Mouse (Mus musculus) heart, adult 18-20 months (tissue): Measurements from ENCODE around the gene Zkscan1. TPM values are rescaled to one million over a fixed set of nuclear protein-coding genes. Genes with fewer than 3 reads are reported as not detected.

Experiments
- DNase-seq, 2 experiments: peaks; one replicate each; pipeline ENCODE4 v3.0.0; 2021 to 2022; ENCODE audit warnings: mixed read lengths in 1 of 2
- total RNA-seq, 2 experiments: library from RNA; stranded (reverse); gene quantifications; 2 replicates each; pipeline ENCODE4 v1.2.3; 2021

Gene Zkscan1
- total RNA-seq, 2 experiments from 2014 or later = 14.3 to 17.3 TPM

- peak in 1 of 2 experiments; percentile 10 for DNase-seq
Measured at GRCm38 (mm10) chr5:138117199-138118015, 32.5 kb downstream of the Zkscan1 start.

DNA sequence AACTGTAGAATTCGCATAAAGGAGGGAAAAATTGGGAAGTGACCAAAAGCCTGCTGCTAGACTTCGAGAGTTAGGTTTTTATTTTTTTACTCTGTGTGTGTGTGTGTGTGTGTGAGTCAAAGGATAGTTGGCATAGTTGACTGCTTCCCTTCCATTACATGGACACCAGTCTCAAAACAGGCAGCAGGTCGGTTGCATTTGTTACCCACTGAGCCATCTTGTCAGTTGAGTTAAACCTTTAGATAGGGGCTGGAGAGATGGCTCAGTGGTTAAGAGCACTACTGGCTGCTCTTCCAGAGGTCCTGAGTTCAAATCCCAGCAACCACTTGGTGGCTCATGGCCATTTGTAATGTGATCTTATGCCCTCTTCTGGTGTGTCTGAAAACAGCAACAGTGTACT lies 33.2 kb downstream of the Zkscan1 start:
- DNase-seq = no peak

DNA sequence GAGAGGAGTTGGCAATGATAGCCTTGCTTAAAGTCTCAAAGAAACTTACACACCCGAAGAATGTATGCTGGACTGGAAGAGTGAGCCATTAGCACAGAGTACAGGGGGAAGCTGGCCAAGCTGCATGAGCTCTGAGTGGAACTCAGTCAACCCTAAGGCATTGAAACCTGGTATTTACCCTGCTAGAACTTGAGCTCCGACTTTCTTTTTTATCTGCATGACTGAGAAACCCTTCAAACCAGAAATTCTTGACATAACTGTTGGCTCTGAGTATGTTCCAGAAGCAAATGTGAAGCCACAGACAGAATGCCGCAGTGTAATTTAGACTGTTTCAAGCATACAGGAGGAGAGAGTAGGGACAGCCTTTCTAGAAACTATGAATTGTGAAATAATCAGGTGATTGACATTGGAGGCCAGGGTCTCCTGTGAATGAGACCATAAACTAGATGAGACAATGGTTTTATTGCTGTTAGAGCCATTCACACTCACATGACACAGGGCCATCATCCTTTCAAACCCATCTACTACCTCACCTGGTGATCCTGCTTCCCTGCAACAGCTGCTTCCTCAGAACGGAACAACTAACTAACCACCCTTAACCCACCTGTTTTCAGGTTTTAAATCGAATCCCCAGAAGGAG lies 47.7 kb downstream of the Zkscan1 start:
- no peak for DNase-seq

DNA sequence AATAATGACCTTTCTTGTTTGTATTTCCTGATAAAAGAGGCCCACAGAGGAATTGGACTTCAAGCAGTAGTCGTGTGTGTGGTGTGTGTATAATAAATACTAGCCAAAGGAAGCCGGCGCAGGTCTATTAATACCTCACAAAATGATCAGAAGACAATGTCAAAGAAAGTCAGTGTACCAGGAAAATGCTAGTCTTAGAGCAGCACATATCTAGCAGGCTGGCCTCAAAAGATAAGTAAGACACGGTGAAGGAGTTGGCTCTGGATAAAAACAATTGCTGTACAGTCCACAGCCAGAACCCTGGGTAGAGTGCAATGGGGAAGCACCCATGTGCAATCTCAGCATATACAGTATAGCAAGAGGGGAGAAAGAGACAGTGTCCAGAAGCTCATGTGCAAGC lies 52.4 kb downstream of the Zkscan1 start:
- DNase-seq = no peak

GRCm38 (mm10) chr5:138137935-138138549 lies 53.2 kb downstream of the Zkscan1 start:
- peak; percentile 9 to 47 for DNase-seq

DNA sequence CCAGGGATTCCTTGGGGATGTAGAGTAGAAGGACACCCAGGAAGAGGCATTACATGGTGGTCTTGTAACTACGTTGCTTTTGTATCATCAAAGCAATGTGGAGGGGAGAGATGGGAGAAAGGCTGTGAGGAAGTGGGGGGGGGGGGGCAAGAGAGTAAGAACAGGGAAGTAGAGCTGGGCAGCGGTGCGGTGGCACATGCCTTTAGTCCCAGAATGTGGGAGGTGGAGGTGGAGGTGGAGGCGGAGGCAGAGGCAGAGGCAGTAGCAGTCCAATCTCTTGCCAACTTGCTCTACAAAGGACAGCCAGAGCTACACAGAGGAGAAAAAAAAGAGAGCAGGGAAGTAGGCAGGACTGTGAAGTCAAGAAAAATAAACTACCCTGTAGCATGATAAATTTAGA lies 53.7 kb downstream of the Zkscan1 start:
- no peak for DNase-seq

GRCm38 (mm10) chr5:138154390-138154789 lies 69.5 kb downstream of the Zkscan1 start:
- DNase-seq = no peak

GRCm38 (mm10) chr5:138155443-138155976 lies 70.6 kb downstream of the Zkscan1 start, which contains the start of gene Zfp113:
Gene Zfp113 (minus strand): TSS chr5:138155744.
- peak; percentile 92 to 95 for DNase-seq

Other genes with a start within 250 kb of the Zkscan1 start
- gene Pilra, start 248.8 kb upstream of the Zkscan1 start, total RNA-seq = 1 to 10 TPM; 1.5 to 1.7 TPM
- gene Pilrb1, start 227.0 kb upstream of the Zkscan1 start, total RNA-seq = 1 to 10 TPM; 1.3 to 2.3 TPM
- gene Pilrb2, start 213.3 kb upstream of the Zkscan1 start, total RNA-seq = under 1 TPM in 1 of 2 experiments, not detected in 1; 0.74 TPM
- under 1 TPM; 0.21 to 0.25 TPM for gene Cyp3a13, start 163.5 kb upstream of the Zkscan1 start, total RNA-seq
- under 1 TPM; 0.15 to 0.26 TPM for gene Gjc3, start 122.0 kb upstream of the Zkscan1 start, total RNA-seq
- gene Azgp1, start 103.6 kb upstream of the Zkscan1 start, total RNA-seq = not detected
- gene Smok3a, start 63.8 kb upstream of the Zkscan1 start, total RNA-seq = not detected
- not detected for gene Smok3b, start 63.7 kb upstream of the Zkscan1 start, total RNA-seq
- not detected for gene Smok3c, start 31.9 kb upstream of the Zkscan1 start, total RNA-seq
- 10 to 100 TPM; 11.4 to 13.6 TPM for gene Zscan21, start 31.8 kb downstream of the Zkscan1 start, total RNA-seq
- 1 to 10 TPM; 6.8 to 8.0 TPM for gene Zfp113, start 70.7 kb downstream of the Zkscan1 start, total RNA-seq
- gene Cops6, start 76.0 kb downstream of the Zkscan1 start, total RNA-seq = 100 to 1,000 TPM; 123 to 129 TPM
- gene Ap4m1, start 86.9 kb downstream of the Zkscan1 start, total RNA-seq = 1 to 10 TPM; 6.4 to 7.9 TPM
- gene Mcm7, start 87.3 kb downstream of the Zkscan1 start, total RNA-seq = 10 to 100 TPM in 1 of 2 experiments, 1 to 10 TPM in 1; 9.3 to 11.6 TPM
- 10 to 100 TPM; 29.6 to 34.7 TPM for gene Taf6, start 102.4 kb downstream of the Zkscan1 start, total RNA-seq
- gene Cnpy4, start 102.4 kb downstream of the Zkscan1 start, total RNA-seq = 1 to 10 TPM; 6.3 to 6.9 TPM
- 1 to 10 TPM; 1.9 to 2.8 TPM for gene Mblac1, start 109.2 kb downstream of the Zkscan1 start, total RNA-seq
- gene Nxpe5, start 140.8 kb downstream of the Zkscan1 start, total RNA-seq = under 1 TPM; 0.47 to 0.57 TPM
- gene Lamtor4, start 170.4 kb downstream of the Zkscan1 start, total RNA-seq = 10 to 100 TPM; 58.7 to 64.6 TPM
- gene BC037034, start 178.9 kb downstream of the Zkscan1 start, total RNA-seq = 1 to 10 TPM; 3.2 to 4.2 TPM
- under 1 TPM; 0.15 to 0.32 TPM for gene Gal3st4, start 187.8 kb downstream of the Zkscan1 start, total RNA-seq
- not detected for gene Gm43720, start 194.9 kb downstream of the Zkscan1 start, total RNA-seq
- under 1 TPM in 1 of 2 experiments, not detected in 1; 0.15 TPM for gene Gpc2, start 194.9 kb downstream of the Zkscan1 start, total RNA-seq
- not detected for gene Stag3, start 195.2 kb downstream of the Zkscan1 start, total RNA-seq